Mouse (Mus musculus) heart, postnatal 0 days (tissue): Measurements from ENCODE around the gene Lig1.

Experiments
- CTCF ChIP-seq: IDR thresholded peaks from 2 replicates; pipeline ENCODE4 v1.5.1; 2016; ENCODE audit warnings: antibody characterized with exemption, control low read depth, low read depth
- EP300 ChIP-seq: IDR thresholded peaks from 2 replicates; pipeline ENCODE4 v1.6.1; 2016; ENCODE audit warnings: antibody characterized with exemption, low read depth

DNA sequence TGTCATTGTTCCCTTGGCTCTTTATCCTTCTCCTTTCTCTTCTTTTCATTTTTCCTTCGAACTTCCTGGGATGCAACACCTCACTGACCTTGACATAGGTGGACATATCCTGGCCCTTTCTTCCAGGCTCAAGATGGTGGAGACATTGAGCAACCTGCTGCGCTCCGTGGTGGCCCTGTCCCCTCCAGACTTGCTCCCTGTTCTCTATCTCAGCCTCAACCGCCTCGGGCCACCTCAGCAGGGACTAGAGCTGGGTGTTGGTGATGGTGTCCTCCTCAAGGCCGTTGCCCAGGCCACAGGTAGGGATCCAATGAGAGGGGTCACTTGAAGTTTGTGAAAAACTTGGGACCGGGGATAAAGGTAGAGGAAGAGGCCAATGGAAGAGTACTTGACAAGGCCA, 18.2 kb downstream of the Lig1 start:
- TF ChIP-seq EP300: no peak
- TF ChIP-seq CTCF: no peak
